Mouse (Mus musculus) MEL (cell line): ENCODE measurements at regions not wholly inside any gene's neighbourhood (a gene's known extent, or its start where the extent isn't known, plus 50 kb on each side); places are given as distances from the start of the nearest gene placed in this dataset.

Experiments used
- CHD1 ChIP-seq: IDR thresholded peaks from 2 replicates; pipeline ENCODE4 v1.6.1; 2012; ENCODE audit warnings: low read depth, mild to moderate bottlenecking, inconsistent platforms, low read length, improper control_type of control experiment
- CTCF ChIP-seq, 3 experiments: IDR thresholded peaks in 2 of 3; conservative IDR thresholded peaks in 1 of 3; 2 replicates each; pipeline ENCODE4 v1.5.1; 2011 to 2012; ENCODE audit warnings: low read length in 3 of 3, low read depth in 2 of 3, mild to moderate bottlenecking in 2 of 3, improper control_type of control experiment in 1 of 3, inconsistent platforms in 1 of 3, mixed read lengths in 1 of 3, moderate library complexity in 1 of 3; ENCODE audit not compliant: control insufficient read depth in 1 of 3, insufficient read depth in 1 of 3, poor library complexity in 1 of 3, severe bottlenecking in 1 of 3
- MEF2A ChIP-seq: IDR thresholded peaks from 2 replicates; pipeline ENCODE4 v1.6.1; 2014; ENCODE audit warnings: low read depth, mild to moderate bottlenecking, inconsistent platforms, low read length, improper control_type of control experiment; ENCODE audit not compliant: poor library complexity, insufficient replicate concordance, severe bottlenecking; ENCODE audit errors: extremely low read depth
- POLR2A ChIP-seq, 2 experiments: IDR thresholded peaks; 2 replicates each; pipeline ENCODE4 v1.6.1; 2011 to 2012; ENCODE audit warnings: low read length in 2 of 2, mild to moderate bottlenecking in 2 of 2, control low read depth in 1 of 2, improper control_type of control experiment in 1 of 2, low read depth in 1 of 2, moderate library complexity in 1 of 2; ENCODE audit not compliant: control insufficient read depth in 1 of 2, insufficient read depth in 1 of 2, poor library complexity in 1 of 2
- POLR2AphosphoS2 ChIP-seq: IDR thresholded peaks from 2 replicates; pipeline ENCODE4 v1.6.1; 2011; ENCODE audit warnings: low read length, improper control_type of control experiment

DNA sequence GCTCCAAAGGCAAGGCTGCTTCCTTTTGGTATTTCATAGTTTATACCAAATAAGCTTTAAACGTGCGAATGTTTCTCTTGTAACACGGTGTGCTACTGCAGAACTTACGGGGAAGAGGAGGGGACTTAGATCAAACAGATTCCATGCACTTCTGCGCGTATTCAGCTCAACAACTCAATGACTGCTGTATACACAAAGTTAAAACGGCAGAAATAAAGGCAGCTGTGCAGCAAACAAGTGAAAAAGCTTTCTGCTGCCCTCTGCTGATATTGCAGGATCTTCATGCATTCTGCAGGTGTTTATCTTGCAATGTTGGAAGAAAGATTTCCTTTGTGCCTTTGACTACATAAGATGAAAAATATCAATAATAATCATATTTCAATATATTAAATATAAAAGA, 1128.7 kb upstream of the Celf2 start:
- TF ChIP-seq CTCF (IDR thresholded peaks at IDR 0.05 in 2 of 3, conservative IDR thresholded peaks at IDR 0.05 in 1 of 3; ENCODE audit: control insufficient read depth in 1 of 3, insufficient read depth in 1 of 3, low read depth in 2 of 3, low read length in 3 of 3, poor library complexity in 1 of 3, severe bottlenecking in 1 of 3) (peak in 1 of 3 experiments; percentile 18; a peak in 2 of 6 replicates), POLR2AphosphoS2 (no peak), MEF2A (no peak), CHD1 (no peak), POLR2A (IDR thresholded peaks at IDR 0.05; ENCODE audit: control insufficient read depth in 1 of 2, insufficient read depth in 1 of 2, low read depth in 1 of 2, low read length in 2 of 2, poor library complexity in 1 of 2) (no peak)
